Mouse (Mus musculus) lung, embryonic 16.5 days (tissue): ENCODE measurements around the gene Ddah2. TPM values are rescaled to one million over a fixed set of nuclear protein-coding genes. Genes with fewer than 3 reads are reported as not detected.

Experiments
- ATAC-seq: fragments of 200-750 bp; cut with Nextera tagmentation; 2 replicates; pipeline ENCODE4 v1.8.0; 2017; ENCODE audit warnings: low read depth, mild to moderate bottlenecking, moderate library complexity
- H3K27ac ChIP-seq: fragments of 300-500 bp; sonication (generic); 2 replicates; pipeline ENCODE4 v1.5.1; 2014; ENCODE audit warnings: mild to moderate bottlenecking, control low read depth, low read length
- H3K27me3 ChIP-seq: fragments of 300-500 bp; sonication (generic); 2 replicates; pipeline ENCODE4 v1.6.1; 2014; ENCODE audit warnings: low read depth, low read length, mixed read lengths; ENCODE audit not compliant: control insufficient read depth, insufficient read depth
- H3K36me3 ChIP-seq: fragments of 300-500 bp; sonication (generic); 2 replicates; pipeline ENCODE4 v1.6.1; 2014; ENCODE audit warnings: low read length; ENCODE audit not compliant: control insufficient read depth, insufficient read depth
- H3K4me1 ChIP-seq: fragments of 300-500 bp; sonication (generic); replicated peaks from 2 replicates; pipeline ENCODE4 v1.6.1; 2014; ENCODE audit warnings: low read length, mixed read lengths; ENCODE audit not compliant: control insufficient read depth, insufficient read depth
- H3K4me2 ChIP-seq: fragments of 300-500 bp; sonication (generic); 2 replicates; pipeline ENCODE4 v1.6.1; 2014; ENCODE audit warnings: low read depth, low read length, control low read depth
- H3K4me3 ChIP-seq: fragments of 300-500 bp; sonication (generic); 2 replicates; pipeline ENCODE4 v1.5.1; 2014; ENCODE audit warnings: mild to moderate bottlenecking, low read length, control low read depth
- H3K9ac ChIP-seq: fragments of 300-500 bp; sonication (generic); 2 replicates; pipeline ENCODE4 v1.6.1; 2014; ENCODE audit warnings: low read length, control low read depth
- H3K9me3 ChIP-seq: fragments of 300-500 bp; sonication (generic); 2 replicates; pipeline ENCODE4 v1.6.1; 2016; ENCODE audit warnings: low read length; ENCODE audit not compliant: control insufficient read depth
- WGBS: fragments of 180-500 bp; shearing (Covaris S2); extraction: QIAGEN DNeasy Blood & Tissue Kit; methylation state at CpG from one replicate; pipeline ENCODE4 v1.1.7; 2014; 5-methylcytosine and 5-hydroxymethylcytosine counted together
- polyA plus RNA-seq: library from polyadenylated mRNA; unstranded; fragments of >200 nt; fragmentation: Nextera tagmentation; extraction: Ambion mirVana; gene quantifications from 2 replicates; pipeline ENCODE4 v1.2.1, GENCODE M21; 2015

The Ddah2 gene
- polyA plus RNA-seq, 1 experiment from 2014 or later, result 309 TPM

- H3K27me3 ChIP-seq, result no peaks in the 10 kb centered on the region
Measured at GRCm38 (mm10) chr17:35068213-35068914, 9.5 kb downstream of the Ddah2 start.

GRCm38 (mm10) chr17:35070556-35071229 lies 11.9 kb downstream of the Ddah2 start:
- ATAC-seq, result peak; percentile 66
- H3K4me3 ChIP-seq, result no peak overlapping the region
- H3K9me3 ChIP-seq, result no peaks in the 10 kb centered on the region
- H3K4me1 ChIP-seq, result peaks cover 5% of the 10 kb centered on the region
- H3K4me2 ChIP-seq, result no peak overlapping the region
- H3K36me3 ChIP-seq, result no peaks in the 10 kb centered on the region
- peak overlapping the region; percentile 83 for H3K27ac ChIP-seq
- no peaks in the 10 kb centered on the region for H3K27me3 ChIP-seq
- H3K9ac ChIP-seq, result no peak overlapping the region
- WGBS, result 36% methylated on average over 6 of the region's 6 CpGs

More at GRCm38 (mm10) chr17:35068213-35068914, 9.5 kb downstream of the Ddah2 start:
- H3K4me3 ChIP-seq, result no peak overlapping the region
- H3K36me3 ChIP-seq, result no peaks in the 10 kb centered on the region
- peaks cover 22% of the 10 kb centered on the region for H3K4me1 ChIP-seq
- WGBS, result 58% methylated on average over 17 of the region's 17 CpGs
- no peak overlapping the region for H3K4me2 ChIP-seq
- no peak for ATAC-seq
- no peak overlapping the region; the same call in 1 of the 2 replicates for H3K27ac ChIP-seq
- H3K9ac ChIP-seq, result 0 out of 2 replicates have a peak overlapping the region, but pooled peaks have one; percentile 25
- no peaks in the 10 kb centered on the region for H3K9me3 ChIP-seq

GRCm38 (mm10) chr17:35071454-35071853 lies 12.6 kb downstream of the Ddah2 start:
- no peak for ATAC-seq
- no peaks in the 10 kb centered on the region; the same call in 1 of the 2 replicates for H3K4me1 ChIP-seq
- WGBS, result 65% methylated on average over 9 of the region's 9 CpGs

GRCm38 (mm10) chr17:35074097-35074496 lies 15.3 kb downstream of the Ddah2 start:
- Histone ChIP-seq H3K27ac (no peak overlapping the region), H3K4me3 (no peak overlapping the region), H3K36me3 (no peaks in the 10 kb centered on the region), H3K27me3 (peaks cover 2% of the 10 kb centered on the region; the same call in 1 of the 2 replicates), H3K4me2 (no peak overlapping the region), H3K4me1 (peaks cover 7% of the 10 kb centered on the region; the same call in 1 of the 2 replicates), H3K9ac (no peak overlapping the region), H3K9me3 (no peaks in the 10 kb centered on the region)
- 50% methylated on average over 17 of the region's 17 CpGs for WGBS
- no peak for ATAC-seq

More at GRCm38 (mm10) chr17:35071454-35071853, 12.6 kb downstream of the Ddah2 start:
- H3K27ac ChIP-seq, result no peak overlapping the region
- H3K4me3 ChIP-seq, result no peak overlapping the region
- no peaks in the 10 kb centered on the region for H3K9me3 ChIP-seq
- H3K4me2 ChIP-seq, result no peak overlapping the region
- H3K36me3 ChIP-seq, result no peaks in the 10 kb centered on the region
- no peaks in the 10 kb centered on the region for H3K27me3 ChIP-seq
- H3K9ac ChIP-seq, result no peak overlapping the region

GRCm38 (mm10) chr17:35076507-35077176 lies 17.8 kb downstream of the Ddah2 start, which contains the start of gene Ly6g6e:
TSS of gene Ly6g6e (plus strand) at chr17:35076902.
- Histone ChIP-seq H3K4me3 (peak within 1 kb of the TSS; percentile 45), H3K27me3 (peaks cover 2% of the 10 kb centered on the region; the same call in 1 of the 2 replicates), H3K4me1 (peaks cover 7% of the 10 kb centered on the region; the same call in 1 of the 2 replicates), H3K9ac (peak within 1 kb of the TSS; percentile 66), H3K4me2 (peak within 1 kb of the TSS; percentile 52), H3K27ac (peak within 1 kb of the TSS; percentile 87), H3K36me3 (no peaks in the 10 kb centered on the region), H3K9me3 (no peaks in the 10 kb centered on the region)
- 0 out of 2 replicates have a peak, but pooled peaks have one; percentile 5 for ATAC-seq
- WGBS, result 32% methylated on average over 10 of the region's 10 CpGs

GRCm38 (mm10) chr17:35077285-35077684 lies 18.4 kb downstream of the Ddah2 start:
- H3K4me3 ChIP-seq, result peak overlapping the region; percentile 45
- peak; percentile 52 for ATAC-seq
- no peaks in the 10 kb centered on the region for H3K9me3 ChIP-seq
- 23% methylated on average over 2 of the region's 2 CpGs for WGBS
- peak overlapping the region; percentile 87 for H3K27ac ChIP-seq
- no peaks in the 10 kb centered on the region for H3K36me3 ChIP-seq
- peak overlapping the region; percentile 52 for H3K4me2 ChIP-seq
- peaks cover 7% of the 10 kb centered on the region; the same call in 1 of the 2 replicates for H3K4me1 ChIP-seq
- H3K27me3 ChIP-seq, result peaks cover 2% of the 10 kb centered on the region; the same call in 1 of the 2 replicates
- H3K9ac ChIP-seq, result peak overlapping the region; percentile 66

- Histone ChIP-seq H3K4me1 (peaks cover 7% of the 10 kb centered on the region; the same call in 1 of the 2 replicates), H3K36me3 (no peaks in the 10 kb centered on the region), H3K27me3 (peaks cover 2% of the 10 kb centered on the region; the same call in 1 of the 2 replicates), H3K4me3 (peak within 1 kb of the TSS; percentile 45), H3K27ac (peak within 1 kb of the TSS; percentile 87), H3K9ac (peak within 1 kb of the TSS; percentile 66), H3K9me3 (no peaks in the 10 kb centered on the region), H3K4me2 (peak within 1 kb of the TSS; percentile 52)
- WGBS, result 7% methylated on average over 14 of the region's 14 CpGs
- peak; percentile 83 for ATAC-seq
Measured at GRCm38 (mm10) chr17:35077786-35078233, 19.0 kb downstream of the Ddah2 start, which contains the start of gene Ly6g6d. TSS of gene Ly6g6d (minus strand) at chr17:35078065.

- ATAC-seq, result no peak
- Histone ChIP-seq H3K4me1 (peaks cover 7% of the 10 kb centered on the region; the same call in 1 of the 2 replicates), H3K27ac (no peak overlapping the region), H3K27me3 (peaks cover 2% of the 10 kb centered on the region; the same call in 1 of the 2 replicates), H3K9ac (no peak overlapping the region), H3K4me2 (no peak overlapping the region), H3K36me3 (no peaks in the 10 kb centered on the region), H3K4me3 (no peak overlapping the region), H3K9me3 (no peaks in the 10 kb centered on the region)
- 29% methylated on average over 9 of the region's 9 CpGs for WGBS
Measured at GRCm38 (mm10) chr17:35079778-35080177, 20.9 kb downstream of the Ddah2 start.
